Mouse (Mus musculus) stomach, postnatal 0 days (tissue): Measurements from ENCODE around the gene Tmprss4.

Experiments
- CTCF ChIP-seq: IDR thresholded peaks from 2 replicates; pipeline ENCODE4 v1.5.1; 2016; ENCODE audit warnings: antibody characterized with exemption, low read depth, mild to moderate bottlenecking, moderate library complexity
- EP300 ChIP-seq: optimal IDR thresholded peaks from 2 replicates; pipeline ENCODE3; 2016; ENCODE audit warnings: antibody characterized with exemption

GRCm38 (mm10) chr9:45183266-45183665 lies 20.6 kb downstream of the Tmprss4 start:
- TF ChIP-seq CTCF (no peak), EP300 (no peak)
